Mouse (Mus musculus) MEL (cell line): ENCODE measurements around the gene Gfi1. TPM values are rescaled to one million over a fixed set of nuclear protein-coding genes. Genes with fewer than 3 reads are reported as not detected.
A peak's percentile ranks its signal among the peaks of the same experiment; 100 is the strongest.

Source experiments
- DNase-seq: peaks from one replicate; pipeline ENCODE4 v3.0.0; 2011; ENCODE audit warnings: low read depth, low spot score
- H3K27ac ChIP-seq: 2 replicates; pipeline ENCODE4 v1.5.1; 2012; ENCODE audit warnings: low read depth, mild to moderate bottlenecking, control low read depth, low read length, moderate library complexity; ENCODE audit not compliant: control insufficient read depth
- H3K27me3 ChIP-seq, 2 experiments: fragments of 150-350 bp in 1 of 2; sonication (generic) in 1 of 2; 2 replicates each; pipeline ENCODE4 v1.6.1; 2012; ENCODE audit warnings: low read length in 2 of 2, mild to moderate bottlenecking in 2 of 2, improper control_type of control experiment in 1 of 2, moderate library complexity in 1 of 2; ENCODE audit not compliant: insufficient read depth in 2 of 2, control insufficient read depth in 1 of 2
- H3K36me3 ChIP-seq, 2 experiments: 2 replicates each; pipeline ENCODE4 v1.6.1; 2012 to 2014; ENCODE audit warnings: low read length in 2 of 2, improper control_type of control experiment in 1 of 2, inconsistent platforms in 1 of 2, mild to moderate bottlenecking in 1 of 2; ENCODE audit not compliant: insufficient read depth in 2 of 2, control insufficient read depth in 1 of 2
- H3K4me1 ChIP-seq, 2 experiments: fragments of 150-350 bp in 1 of 2; sonication (generic) in 1 of 2; 2 replicates each; pipeline ENCODE4 v1.6.1; 2012; ENCODE audit warnings: low read length in 2 of 2, improper control_type of control experiment in 1 of 2, mild to moderate bottlenecking in 1 of 2; ENCODE audit not compliant: insufficient read depth in 2 of 2, control insufficient read depth in 1 of 2
- H3K4me3 ChIP-seq, 2 experiments: fragments of 150-350 bp in 1 of 2; sonication (generic) in 1 of 2; 2 replicates each; pipeline ENCODE4 v1.5.1; 2012; ENCODE audit warnings: low read depth in 2 of 2, low read length in 2 of 2, mild to moderate bottlenecking in 2 of 2, moderate library complexity in 2 of 2, control low read depth in 1 of 2, improper control_type of control experiment in 1 of 2; ENCODE audit not compliant: control insufficient read depth in 1 of 2, insufficient read depth in 1 of 2
- H3K79me2 ChIP-seq: 2 replicates; pipeline ENCODE4 v1.6.1; 2012; ENCODE audit warnings: mild to moderate bottlenecking, low read length, moderate library complexity; ENCODE audit not compliant: control insufficient read depth, poor library complexity, insufficient read depth
- H3K9ac ChIP-seq: 2 replicates; pipeline ENCODE4 v1.6.1; 2012; ENCODE audit warnings: low read depth, mild to moderate bottlenecking, control low read depth, low read length, moderate library complexity; ENCODE audit not compliant: control insufficient read depth, poor library complexity, severe bottlenecking
- H3K9me3 ChIP-seq: fragments of 150-350 bp; sonication (generic); replicated peaks from 2 replicates; pipeline ENCODE4 v1.6.1; 2012; ENCODE audit warnings: mild to moderate bottlenecking, low read length, improper control_type of control experiment, moderate library complexity; ENCODE audit not compliant: insufficient read depth
- CTCF ChIP-seq, 3 experiments: IDR thresholded peaks in 2 of 3; conservative IDR thresholded peaks in 1 of 3; 2 replicates each; pipeline ENCODE4 v1.5.1; 2011 to 2012; ENCODE audit warnings: low read length in 3 of 3, low read depth in 2 of 3, mild to moderate bottlenecking in 2 of 3, improper control_type of control experiment in 1 of 3, inconsistent platforms in 1 of 3, mixed read lengths in 1 of 3, moderate library complexity in 1 of 3; ENCODE audit not compliant: control insufficient read depth in 1 of 3, insufficient read depth in 1 of 3, poor library complexity in 1 of 3, severe bottlenecking in 1 of 3
- E2F4 ChIP-seq: IDR thresholded peaks from 2 replicates; pipeline ENCODE4 v1.6.1; 2011; ENCODE audit warnings: low read depth, low read length, improper control_type of control experiment, borderline replicate concordance
- ELF1 ChIP-seq: IDR thresholded peaks from 2 replicates; pipeline ENCODE4 v1.6.1; 2014; ENCODE audit warnings: low read depth, mild to moderate bottlenecking, inconsistent platforms, low read length, improper control_type of control experiment, moderate library complexity
- ETS1 ChIP-seq: IDR thresholded peaks from 2 replicates; pipeline ENCODE4 v1.6.1; 2012; ENCODE audit warnings: low read depth, mild to moderate bottlenecking, inconsistent platforms, low read length, improper control_type of control experiment, moderate library complexity
- GABPA ChIP-seq: IDR thresholded peaks from 2 replicates; pipeline ENCODE4 v1.6.1; 2012; ENCODE audit warnings: low read depth, mild to moderate bottlenecking, inconsistent platforms, low read length, improper control_type of control experiment, moderate library complexity
- MAFK ChIP-seq: IDR thresholded peaks from 2 replicates; pipeline ENCODE4 v1.6.1; 2011; ENCODE audit warnings: low read depth, mild to moderate bottlenecking, low read length, improper control_type of control experiment, borderline replicate concordance
- MAX ChIP-seq: IDR thresholded peaks from 2 replicates; pipeline ENCODE4 v1.6.1; 2011; ENCODE audit warnings: low read length, improper control_type of control experiment
- MAZ ChIP-seq: IDR thresholded peaks from 2 replicates; pipeline ENCODE4 v1.6.1; 2012; ENCODE audit warnings: low read depth, mild to moderate bottlenecking, inconsistent platforms, low read length, improper control_type of control experiment
- MEF2A ChIP-seq: IDR thresholded peaks from 2 replicates; pipeline ENCODE4 v1.6.1; 2014; ENCODE audit warnings: low read depth, mild to moderate bottlenecking, inconsistent platforms, low read length, improper control_type of control experiment; ENCODE audit not compliant: poor library complexity, insufficient replicate concordance, severe bottlenecking; ENCODE audit errors: extremely low read depth
- MXI1 ChIP-seq: IDR thresholded peaks from 2 replicates; pipeline ENCODE4 v1.6.1; 2011; ENCODE audit warnings: mild to moderate bottlenecking, low read depth, low read length, improper control_type of control experiment
- MYB ChIP-seq: IDR thresholded peaks from 2 replicates; pipeline ENCODE4 v1.6.1; 2011; ENCODE audit warnings: mild to moderate bottlenecking, low read depth, low read length, improper control_type of control experiment
- POLR2A ChIP-seq, 2 experiments: IDR thresholded peaks; 2 replicates each; pipeline ENCODE4 v1.6.1; 2011 to 2012; ENCODE audit warnings: low read length in 2 of 2, mild to moderate bottlenecking in 2 of 2, control low read depth in 1 of 2, improper control_type of control experiment in 1 of 2, low read depth in 1 of 2, moderate library complexity in 1 of 2; ENCODE audit not compliant: control insufficient read depth in 1 of 2, insufficient read depth in 1 of 2, poor library complexity in 1 of 2
- RAD21 ChIP-seq: IDR thresholded peaks from 2 replicates; pipeline ENCODE4 v1.6.1; 2011; ENCODE audit warnings: mild to moderate bottlenecking, low read depth, low read length, improper control_type of control experiment
- RCOR1 ChIP-seq: IDR thresholded peaks from 2 replicates; pipeline ENCODE4 v1.6.1; 2012; ENCODE audit warnings: low read depth, mild to moderate bottlenecking, inconsistent platforms, low read length, improper control_type of control experiment
- SIN3A ChIP-seq: IDR thresholded peaks from 2 replicates; pipeline ENCODE4 v1.6.1; 2012; ENCODE audit warnings: low read length, improper control_type of control experiment, inconsistent platforms
- ZKSCAN1 ChIP-seq: IDR thresholded peaks from 2 replicates; pipeline ENCODE4 v1.6.1; 2012; ENCODE audit warnings: low read depth, mild to moderate bottlenecking, inconsistent platforms, low read length, improper control_type of control experiment, moderate library complexity
- ZMIZ1 ChIP-seq: IDR thresholded peaks from 2 replicates; pipeline ENCODE4 v1.6.1; 2012; ENCODE audit warnings: low read depth, mild to moderate bottlenecking, inconsistent platforms, low read length, improper control_type of control experiment, moderate library complexity
- ZNF384 ChIP-seq: IDR thresholded peaks from 2 replicates; pipeline ENCODE4 v1.6.1; 2012; ENCODE audit warnings: low read depth, mild to moderate bottlenecking, inconsistent platforms, low read length, improper control_type of control experiment
- polyA plus RNA-seq, 2 experiments: library from polyadenylated mRNA; stranded (reverse) in 1 of 2; unstranded in 1 of 2; fragments of >175 nt in 1 of 2; fragments of >200 nt in 1 of 2; gene quantifications; 2 replicates each; pipeline versions ENCODE4 v1.2.1 to v1.2.4; 2012; ENCODE audit warnings: low replicate concordance in 2 of 2, low read depth in 1 of 2; ENCODE audit not compliant: insufficient read length in 2 of 2, insufficient read depth in 1 of 2, missing spikeins in 1 of 2
- total RNA-seq: library from RNA; depleted of rRNA; stranded (reverse); fragments of 300-350 nt; gene quantifications from 2 replicates; pipeline ENCODE4 v1.2.3, GENCODE M21; 2012

Gfi1 gene
- total and polyA plus RNA-seq, 3 experiments = 0.04 TPM; not detected in 2

DNA sequence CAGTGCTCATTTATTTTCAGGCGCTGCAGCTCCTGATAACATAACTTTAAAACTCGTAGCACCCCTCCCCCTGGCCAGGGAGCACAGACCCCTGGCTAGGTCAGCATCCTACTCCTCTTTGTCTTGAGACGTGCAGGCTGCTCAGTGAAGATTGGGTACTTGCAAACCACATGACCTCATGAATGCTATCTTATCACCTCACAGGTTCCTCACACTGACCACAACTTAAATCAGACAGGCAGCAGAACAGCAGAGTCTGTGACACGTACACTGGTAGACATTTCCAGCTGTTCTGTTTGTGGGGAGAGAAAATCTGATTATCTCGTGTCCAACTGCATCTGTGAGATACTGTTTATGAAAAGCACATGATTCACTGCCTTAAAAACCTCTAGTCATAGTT is 33.3 kb upstream of the Gfi1 start (continued):
- TF ChIP-seq RAD21 = no peak
- TF ChIP-seq MYB = peak; percentile 83

DNA sequence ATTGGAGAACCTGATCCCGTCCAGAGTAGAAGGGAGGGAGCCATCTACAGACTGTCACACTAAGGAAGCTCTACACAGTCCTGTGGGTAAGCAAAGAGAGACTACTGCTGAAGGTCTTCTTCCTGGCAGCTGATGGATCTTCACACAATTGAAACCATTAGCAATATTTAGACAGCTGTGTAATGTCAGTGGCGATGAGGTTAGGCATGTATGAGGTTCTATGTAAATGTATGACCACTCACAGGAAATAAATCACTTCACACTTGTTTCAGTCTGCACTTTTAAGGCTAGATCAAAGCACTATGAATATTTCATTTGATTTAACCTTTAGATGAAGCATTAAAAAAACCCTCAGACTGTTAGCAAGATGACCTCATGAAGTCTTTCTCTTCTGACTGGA is 30.2 kb upstream of the Gfi1 start:
- Histone ChIP-seq H3K27ac (no peak overlapping the region), H3K79me2 (no peaks in the 10 kb centered on the region), H3K27me3 (no peaks in the 10 kb centered on the region), H3K9me3 (no peaks in the 10 kb centered on the region), H3K36me3 (peaks cover 0 to 9% of the 10 kb centered on the region in 2 experiments; a peak in 2 of 4 replicates), H3K4me1 (peaks cover 0 to 8% of the 10 kb centered on the region in 2 experiments; a peak in 3 of 4 replicates), H3K4me3 (no peak overlapping the region), H3K9ac (no peak overlapping the region)
- no peak for DNase-seq
- TF ChIP-seq RAD21 (no peak), MAZ (no peak), MEF2A (no peak), MXI1 (no peak), GABPA (no peak), E2F4 (no peak), MYB (no peak), POLR2A (IDR thresholded peaks at IDR 0.05; ENCODE audit: control insufficient read depth in 1 of 2, insufficient read depth in 1 of 2, low read depth in 1 of 2, low read length in 2 of 2, poor library complexity in 1 of 2) (no peak), ETS1 (no peak), MAX (no peak), ELF1 (no peak), SIN3A (no peak), ZNF384 (no peak), ZMIZ1 (no peak), MAFK (no peak)

DNA sequence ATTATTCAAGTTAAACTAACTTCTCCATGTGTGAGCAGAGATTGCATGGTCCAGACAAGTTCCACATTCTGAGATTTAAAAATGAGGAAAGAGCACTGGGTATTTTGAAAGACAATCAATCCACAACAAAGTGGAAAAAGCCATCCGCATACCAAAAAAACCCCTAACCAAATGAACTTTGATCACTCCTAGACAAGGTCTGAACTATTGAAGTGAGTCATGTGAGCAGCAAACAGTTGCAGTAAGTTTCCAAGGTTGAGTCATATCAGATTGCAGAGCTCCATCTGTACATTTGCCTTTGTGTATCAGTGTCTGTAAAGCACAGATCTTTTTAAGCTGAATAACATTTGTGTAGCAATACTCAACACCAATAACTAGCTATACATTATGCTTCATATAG is 28.9 kb upstream of the Gfi1 start:
- Histone ChIP-seq H3K79me2 (no peaks in the 10 kb centered on the region), H3K36me3 (peaks cover 0 to 12% of the 10 kb centered on the region in 2 experiments; a peak in 2 of 4 replicates), H3K27me3 (no peaks in the 10 kb centered on the region), H3K9me3 (no peaks in the 10 kb centered on the region), H3K4me3 (no peak overlapping the region), H3K9ac (no peak overlapping the region), H3K27ac (no peak overlapping the region), H3K4me1 (peaks cover 4 to 13% of the 10 kb centered on the region in 2 experiments)
- no peak for DNase-seq
- no peak for TF ChIP-seq MAFK
- 0 out of 2 replicates have a peak, but pooled peaks have one; percentile 11 for TF ChIP-seq RCOR1
- TF ChIP-seq ZKSCAN1 = no peak
- no peak for TF ChIP-seq CTCF (IDR thresholded peaks at IDR 0.05 in 2 of 3, conservative IDR thresholded peaks at IDR 0.05 in 1 of 3; ENCODE audit: control insufficient read depth in 1 of 3, insufficient read depth in 1 of 3, low read depth in 2 of 3, low read length in 3 of 3, poor library complexity in 1 of 3, severe bottlenecking in 1 of 3)
